Mouse (Mus musculus) urinary bladder, adult 2 months (tissue): Measurements from ENCODE around the gene Defb15. TPM values are rescaled to one million over a fixed set of nuclear protein-coding genes. Genes with fewer than 3 reads are reported as not detected.
"Not testable (repeated sequence)": the region's sequence is repeated elsewhere in the genome, so short reads cannot be mapped to it uniquely, and the experiment has no call there.

Source experiments
- DNase-seq: peaks from one replicate; pipeline ENCODE4 v3.0.0; 2022; ENCODE audit warnings: low spot score
- polyA plus RNA-seq: library from polyadenylated mRNA; depleted of rRNA; stranded (reverse); fragments of >200 nt; gene quantifications from 2 replicates; pipeline ENCODE4 v1.2.3, GENCODE M21; 2012; rRNA removed

Defb15 gene
- polyA plus RNA-seq = not detected in 2 replicates

DNA sequence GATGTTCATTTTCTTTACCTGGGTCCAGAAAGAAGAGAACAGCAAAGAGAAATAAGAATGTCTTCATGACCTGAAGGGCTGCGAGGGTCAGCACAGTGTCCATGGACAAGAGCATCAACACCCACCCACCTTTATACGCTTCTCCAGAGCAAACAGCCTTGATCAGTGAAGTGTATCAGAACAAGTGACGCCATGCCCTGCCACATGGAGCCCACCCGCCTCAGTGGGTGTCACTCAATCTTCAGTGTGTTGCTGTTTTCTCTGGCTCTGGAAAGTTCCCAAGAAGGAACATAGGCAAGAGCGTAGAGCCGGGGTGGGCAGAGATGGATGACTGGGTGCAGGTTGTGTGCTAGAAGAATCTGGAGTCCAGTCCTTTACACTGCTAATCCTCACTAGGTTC lies at the start of gene Defb15:
TSS of gene Defb15 (minus strand) at position 101 of the 400 bp plus-strand sequence.
- DNase-seq = no peak

GRCm38 (mm10) chr8:21981664-21982337 lies 49.3 kb upstream of the Defb15 start:
- DNase-seq = no peak

GRCm38 (mm10) chr8:21978193-21978592 lies 45.7 kb upstream of the Defb15 start:
- DNase-seq = no peak

- no peak for DNase-seq
These were observed 37.0 kb upstream of the Defb15 start, which contains the start of gene Ccdc70 for GRCm38 (mm10) chr8:21969475-21969874. Gene Ccdc70, plus strand, starts transcription at chr8:21969775.

GRCm38 (mm10) chr8:21966646-21967045 lies 34.1 kb upstream of the Defb15 start:
- DNase-seq = no peak

DNA sequence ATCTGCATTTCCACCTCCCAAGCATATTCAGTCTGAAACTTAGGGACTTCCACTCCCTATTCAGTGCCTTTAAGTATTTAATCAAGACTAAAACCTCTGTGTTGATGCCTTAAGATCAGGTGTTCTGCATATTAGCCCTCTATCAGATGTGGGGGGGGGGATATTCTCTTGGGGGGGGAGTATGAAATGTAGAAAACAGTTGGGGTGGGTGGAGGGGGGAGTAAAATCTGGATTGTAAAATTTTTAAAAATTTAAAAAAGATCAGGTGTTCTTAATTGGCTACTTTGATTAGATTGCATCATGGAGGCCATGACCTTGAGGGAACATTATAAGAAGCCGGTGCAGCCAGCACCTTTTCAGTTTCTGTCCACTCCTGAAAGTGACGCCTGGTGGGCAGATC lies 25.9 kb upstream of the Defb15 start, which contains the start of gene Fam90a1a:
TSS of gene Fam90a1a (plus strand) at position 301 of the 400 bp plus-strand sequence.
- DNase-seq = no peak

DNA sequence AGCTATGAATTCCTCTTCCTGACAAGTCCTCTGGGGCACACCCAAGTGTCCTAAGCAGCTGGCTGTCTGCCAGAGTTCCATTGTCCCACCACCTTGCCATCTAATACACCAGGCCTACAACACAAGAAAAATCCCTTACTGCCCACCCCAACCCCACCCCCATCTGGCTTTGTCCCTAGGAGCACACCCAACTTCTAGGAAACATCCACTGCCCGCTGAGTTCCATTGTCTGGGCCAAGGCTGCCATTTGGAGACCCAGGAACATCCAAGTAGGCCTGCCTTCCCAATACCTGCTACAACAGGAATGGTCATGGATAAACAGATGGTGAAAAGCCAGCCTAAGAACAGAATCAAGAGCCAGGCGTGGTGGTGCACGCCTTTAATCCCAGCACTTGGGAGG lies 23.8 kb upstream of the Defb15 start:
- no peak for DNase-seq

DNA sequence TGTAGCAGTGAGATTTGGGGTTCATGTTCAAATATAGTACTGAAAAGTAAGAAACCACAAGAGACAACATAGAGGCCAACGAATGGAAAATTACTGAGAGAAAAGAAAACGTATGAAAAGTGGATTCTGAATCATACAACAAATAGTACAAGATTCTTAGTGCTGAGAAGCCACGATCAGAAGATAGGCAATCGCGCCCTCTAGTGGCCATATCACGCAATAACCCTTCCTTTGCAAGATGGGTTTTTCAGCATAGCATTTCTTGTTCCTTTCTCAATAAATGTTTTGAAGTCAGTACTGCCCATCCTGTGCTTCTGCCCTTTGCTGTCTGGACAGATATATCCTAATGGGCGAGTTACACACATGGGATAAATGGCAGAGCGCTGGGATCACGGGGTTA lies 22.8 kb upstream of the Defb15 start:
- DNase-seq = no peak

- no peak for DNase-seq
These were observed 15.0 kb upstream of the Defb15 start for GRCm38 (mm10) chr8:21947311-21948017.

- no peak for DNase-seq
These were observed 14.0 kb upstream of the Defb15 start, which contains the start of gene Defb13 for GRCm38 (mm10) chr8:21946462-21946861. Gene Defb13, plus strand, starts transcription at chr8:21946762.

DNA sequence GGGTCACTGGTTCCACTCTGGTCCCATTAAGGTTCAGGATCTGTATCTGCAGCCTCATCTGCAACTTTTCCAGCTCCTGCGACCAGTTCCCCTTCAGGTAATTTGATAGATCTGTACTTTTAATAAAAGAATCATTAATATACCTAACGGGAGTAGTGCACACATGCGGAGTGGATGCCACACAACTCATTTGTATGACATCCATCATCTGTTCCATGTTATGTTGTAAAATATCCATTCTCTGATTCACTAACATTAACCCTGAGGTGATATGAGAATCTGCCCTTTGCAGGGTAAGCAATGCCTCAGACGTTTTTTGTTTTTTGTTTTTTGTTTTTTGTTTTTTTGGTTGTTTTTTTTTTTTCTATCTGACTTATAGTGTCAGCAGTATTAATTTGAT lies 5.5 kb upstream of the Defb15 start, which contains the start of gene Defb35:
TSS of gene Defb35 (plus strand) at position 301 of the 400 bp plus-strand sequence.
- DNase-seq = not testable (repeated sequence)

- not testable (repeated sequence) for DNase-seq
These were observed 1.8 kb downstream of the Defb15 start for GRCm38 (mm10) chr8:21930754-21931153.

DNA sequence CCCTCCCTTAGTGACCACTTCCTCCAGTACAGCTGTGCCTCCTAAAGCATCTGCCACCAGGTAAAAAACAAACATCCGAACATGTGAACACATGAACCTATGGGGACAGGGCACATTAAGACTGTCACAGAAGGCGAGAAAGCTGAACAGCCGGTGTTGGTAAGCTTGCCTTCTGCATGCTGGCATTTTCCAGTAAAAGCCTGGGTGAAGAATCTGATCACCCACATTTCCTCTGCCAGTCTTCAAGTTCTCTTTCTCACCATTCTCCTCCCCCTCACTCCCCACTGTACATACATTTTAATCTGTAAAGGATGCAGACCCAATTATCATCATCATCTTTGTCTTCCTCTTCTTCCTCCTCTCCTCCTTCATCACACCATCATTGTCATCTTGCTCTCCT lies 16.9 kb downstream of the Defb15 start:
- DNase-seq = no peak

GRCm38 (mm10) chr8:21912554-21912953 lies 20.0 kb downstream of the Defb15 start:
- no peak for DNase-seq

- no peak for DNase-seq
These were observed 20.6 kb downstream of the Defb15 start for GRCm38 (mm10) chr8:21911931-21912330.

GRCm38 (mm10) chr8:21906290-21906689 lies 26.2 kb downstream of the Defb15 start, which contains the start of gene Defb11:
Gene Defb11, minus strand, starts transcription at chr8:21906412.
- DNase-seq = not testable (repeated sequence)

GRCm38 (mm10) chr8:21885321-21885720 lies 47.2 kb downstream of the Defb15 start, which contains the start of gene Defb9:
Gene Defb9, minus strand, starts transcription at chr8:21885421.
- not testable (repeated sequence) for DNase-seq

Other genes with a start within 250 kb of the Defb15 start
- not detected in 2 replicates for gene AY761184, start 229.1 kb downstream of the Defb15 start, polyA plus RNA-seq
- gene Defa24, start 198.2 kb downstream of the Defb15 start, polyA plus RNA-seq = not detected in 2 replicates
- gene Defb50, start 109.2 kb downstream of the Defb15 start, polyA plus RNA-seq = 0.48 TPM in 1 of 2 replicates, not detected in the other
- gene Defb2, start 92.8 kb downstream of the Defb15 start, polyA plus RNA-seq = not detected in 2 replicates
- gene Defb10, start 73.8 kb downstream of the Defb15 start, polyA plus RNA-seq = not detected in 2 replicates
- gene Defb9, start 47.3 kb downstream of the Defb15 start, polyA plus RNA-seq = not detected in 2 replicates
- not detected in 2 replicates for gene Defb11, start 26.3 kb downstream of the Defb15 start, polyA plus RNA-seq
- not detected in 2 replicates for gene Defb35, start 5.6 kb upstream of the Defb15 start, polyA plus RNA-seq
- not detected in 2 replicates for gene Defb13, start 14.1 kb upstream of the Defb15 start, polyA plus RNA-seq
- not detected in 2 replicates for gene Fam90a1a, start 26.0 kb upstream of the Defb15 start, polyA plus RNA-seq
- not detected in 2 replicates for gene Ccdc70, start 37.1 kb upstream of the Defb15 start, polyA plus RNA-seq
- gene Atp7b, start 127.6 kb upstream of the Defb15 start, polyA plus RNA-seq = 0.88 and 0.93 TPM in 2 replicates
- gene Alg11, start 128.0 kb upstream of the Defb15 start, polyA plus RNA-seq = 10.6 and 11.6 TPM in 2 replicates
- gene Nek5, start 192.3 kb upstream of the Defb15 start, polyA plus RNA-seq = 3.6 and 4.7 TPM in 2 replicates
- 10.1 and 10.2 TPM in 2 replicates for gene Nek3, start 233.7 kb upstream of the Defb15 start, polyA plus RNA-seq